Mouse (Mus musculus) monocyte, adult 5-6 weeks (primary cell): ENCODE measurements at regions not wholly inside any gene's neighbourhood (a gene's known extent, or its start where the extent isn't known, plus 50 kb on each side); places are given as distances from the start of the nearest gene placed in this dataset.

Source experiments
- ATAC-seq: fragments of 153-309, 156-312 bp; replicated peaks from 2 replicates; pipeline ENCODE4 v1.8.0; 2017; ENCODE audit warnings: mild to moderate bottlenecking; ENCODE audit not compliant: low TSS enrichment, insufficient number of reproducible peaks, severe bottlenecking, poor library complexity, low FRiP score

GRCm38 (mm10) chr5:67155582-67155981, 56.5 kb upstream of the Phox2b start:
- ATAC-seq: peak; percentile 43; the same call in 1 of the 2 replicates

GRCm38 (mm10) chr5:67156911-67157310, 57.8 kb upstream of the Phox2b start:
- ATAC-seq: no peak

- ATAC-seq: no peak
Measured at GRCm38 (mm10) chr5:67176827-67177226, 77.7 kb upstream of the Phox2b start.

GRCm38 (mm10) chr5:67179221-67179620, 80.1 kb upstream of the Phox2b start:
- ATAC-seq: no peak

- ATAC-seq: no peak
Measured at GRCm38 (mm10) chr5:67189376-67189901, 70.9 kb upstream of the Tmem33 start.

GRCm38 (mm10) chr5:67194065-67194464, 66.3 kb upstream of the Tmem33 start:
- no peak for ATAC-seq

GRCm38 (mm10) chr5:67205083-67205738, 55.2 kb upstream of the Tmem33 start:
- no peak for ATAC-seq
